Mouse (Mus musculus): ENCODE data around the gene Lrrc8b.
A peak's percentile ranks its signal among the peaks of the same experiment; 100 is the strongest.

Lrrc8b gene

DNA sequence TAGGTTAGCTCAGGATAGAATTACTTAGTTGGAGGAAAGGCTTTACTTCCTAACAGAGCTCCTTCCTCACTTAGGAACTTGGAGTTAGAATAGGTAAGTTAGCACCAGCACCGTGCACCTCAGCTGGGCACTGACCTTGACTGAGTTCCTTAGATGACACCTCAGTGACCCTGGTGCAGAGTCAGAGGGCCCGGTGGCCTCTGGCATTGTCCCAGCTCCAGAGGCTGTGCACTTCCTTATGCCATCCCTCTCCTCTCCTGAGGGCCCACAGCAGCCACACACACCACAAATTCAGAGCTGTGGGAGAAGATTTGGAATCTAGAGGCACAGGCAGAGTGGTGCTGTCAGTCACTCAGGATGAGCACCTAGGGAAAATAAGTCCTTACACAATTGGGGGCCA lies 68.1 kb downstream of the Lrrc8b start:
- DNase-seq (ENCODE audit: low read depth, low spot score) = no peak

DNA sequence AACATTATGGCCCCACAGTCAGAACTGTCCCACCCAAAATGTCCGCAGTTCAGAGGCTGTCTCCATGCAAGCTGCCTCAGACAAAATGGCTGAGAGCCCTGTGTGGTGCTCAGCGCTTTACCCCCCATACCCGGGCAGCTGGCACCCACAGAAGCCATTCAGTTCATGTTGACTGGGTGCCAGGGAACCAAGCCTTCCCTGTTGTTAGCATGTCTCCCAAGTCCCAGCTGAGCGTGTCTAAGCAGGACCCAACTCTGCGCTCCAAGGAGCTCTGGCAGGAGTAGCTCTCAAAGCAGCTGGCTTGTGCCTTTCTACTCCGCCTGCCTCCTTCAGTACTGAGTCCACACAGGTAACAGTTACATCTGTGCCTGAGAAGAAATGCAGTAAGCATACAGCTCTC lies 68.7 kb downstream of the Lrrc8b start:
- no peak for DNase-seq (ENCODE audit: low read depth, low spot score)

DNA sequence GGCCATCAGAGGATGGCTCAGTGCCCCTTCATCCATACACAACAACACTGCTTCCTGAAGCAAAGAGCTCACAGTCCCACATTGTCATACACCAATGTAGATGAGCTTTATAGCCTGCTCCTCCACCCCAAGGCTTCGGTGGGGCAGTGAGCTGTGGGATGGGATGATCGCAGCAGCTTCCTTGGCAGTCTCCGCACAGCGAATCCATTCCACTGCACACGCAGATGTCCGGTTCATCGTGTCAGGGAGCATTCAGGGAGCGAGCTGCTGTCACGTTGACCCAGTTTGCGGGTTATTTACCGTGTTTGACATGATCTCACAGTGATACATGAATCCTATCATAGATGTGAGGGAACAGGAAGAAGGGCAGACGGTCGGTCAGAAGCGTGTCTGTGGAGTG lies 69.3 kb downstream of the Lrrc8b start:
- no peak for DNase-seq (ENCODE audit: low read depth, low spot score)

DNA sequence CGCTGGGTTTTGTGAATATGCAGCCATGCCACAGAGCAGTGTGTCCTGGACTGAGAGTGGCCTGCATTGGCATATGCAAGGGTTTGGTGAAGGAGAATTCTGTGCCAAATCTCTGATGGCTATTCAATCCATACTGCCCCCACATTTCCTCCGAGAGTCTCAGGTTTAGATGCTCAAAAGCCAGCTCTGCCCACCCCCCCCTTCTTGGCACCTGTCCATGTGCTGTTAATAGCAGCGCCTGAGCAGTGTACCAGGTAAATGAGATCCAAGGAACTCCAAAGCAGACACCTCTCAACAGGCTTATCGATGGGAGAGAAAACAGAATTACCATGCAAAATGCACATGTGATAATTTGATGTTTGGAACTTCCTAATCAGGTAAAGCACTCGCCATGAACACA lies 74.6 kb downstream of the Lrrc8b start:
- DNase-seq (ENCODE audit: low read depth, low spot score) = no peak

DNA sequence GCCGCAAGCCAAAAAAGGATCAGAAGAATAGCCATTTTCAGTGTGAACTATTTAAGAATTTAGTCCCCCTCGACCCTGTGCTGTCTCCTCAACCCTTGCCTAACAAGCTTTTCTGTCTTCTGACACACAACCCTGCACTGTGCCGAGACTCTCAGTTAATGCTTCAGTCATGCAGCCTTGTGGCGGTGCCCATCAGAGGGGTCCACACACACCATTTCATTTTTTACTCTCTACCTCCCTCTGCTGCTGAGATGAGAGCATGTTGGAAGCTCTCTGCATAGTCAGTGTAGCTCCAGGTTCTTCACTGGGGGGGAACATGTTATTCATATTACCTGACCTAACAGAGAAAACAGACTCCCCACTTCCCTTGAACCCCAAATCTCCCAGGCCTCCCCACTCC lies 75.8 kb downstream of the Lrrc8b start:
- DNase-seq (ENCODE audit: low read depth, low spot score) = peak; percentile 41

DNA sequence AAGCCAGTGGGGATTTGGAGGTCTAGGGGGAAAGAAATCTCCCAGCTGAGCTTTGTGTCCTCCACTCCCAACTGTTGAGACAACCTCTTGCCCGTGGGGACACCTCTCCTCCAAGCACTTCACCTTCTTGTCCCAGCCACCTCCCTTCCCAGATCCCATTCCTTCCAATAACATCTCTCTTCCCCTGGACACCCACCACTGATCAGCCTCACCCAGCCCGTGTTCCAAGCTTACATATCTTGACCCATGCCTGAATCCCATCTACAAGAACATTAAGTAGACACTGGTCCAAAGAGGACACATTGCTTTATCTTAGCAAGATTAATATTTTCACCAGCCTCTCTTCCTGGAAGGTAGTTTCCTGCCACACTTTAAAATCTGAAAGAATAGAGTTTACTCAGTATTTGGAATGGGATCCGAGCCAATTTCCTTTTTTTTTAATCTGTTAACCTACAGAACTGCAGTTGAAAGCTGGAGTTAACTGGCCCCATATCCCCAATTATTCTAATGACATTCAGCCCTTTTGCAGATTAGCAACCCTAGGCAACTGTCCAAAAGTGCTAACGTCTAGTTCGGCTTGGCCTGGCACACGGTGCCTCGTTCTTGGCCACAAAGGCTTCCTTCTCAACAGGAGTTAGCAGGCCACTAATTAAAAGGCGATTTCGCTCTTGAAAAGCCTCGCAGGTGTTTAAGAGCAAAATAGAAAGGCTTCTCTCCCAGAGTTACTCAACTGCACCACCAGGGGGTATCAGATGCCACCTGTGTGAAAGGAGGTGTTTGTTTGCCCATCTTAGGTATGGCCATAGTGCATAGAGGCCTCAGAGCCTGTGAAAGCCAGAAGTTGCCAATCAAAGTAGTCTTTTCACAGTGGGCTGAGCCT lies 77.0 kb downstream of the Lrrc8b start:
- DNase-seq (ENCODE audit: low read depth, low spot score) = peak; percentile 80

DNA sequence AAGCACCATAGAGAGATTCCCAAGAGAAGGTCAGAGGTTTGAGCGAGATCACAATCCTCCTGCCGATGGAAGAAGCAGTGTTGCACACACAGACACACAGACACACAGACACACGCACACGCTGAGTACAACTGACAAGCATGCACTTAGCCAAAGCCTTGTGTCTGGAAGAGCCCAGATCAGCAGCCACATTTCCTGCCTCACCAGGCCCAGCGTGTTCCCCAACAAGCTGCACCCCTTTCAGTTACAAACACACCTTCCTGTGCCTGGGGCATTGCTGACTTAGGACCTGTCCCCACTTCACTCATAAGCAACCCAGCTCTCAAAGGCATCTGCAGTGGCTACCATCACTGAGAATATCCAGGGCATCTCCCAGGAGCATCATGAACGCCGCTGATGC lies 77.8 kb downstream of the Lrrc8b start:
- DNase-seq (ENCODE audit: low read depth, low spot score) = no peak

DNA sequence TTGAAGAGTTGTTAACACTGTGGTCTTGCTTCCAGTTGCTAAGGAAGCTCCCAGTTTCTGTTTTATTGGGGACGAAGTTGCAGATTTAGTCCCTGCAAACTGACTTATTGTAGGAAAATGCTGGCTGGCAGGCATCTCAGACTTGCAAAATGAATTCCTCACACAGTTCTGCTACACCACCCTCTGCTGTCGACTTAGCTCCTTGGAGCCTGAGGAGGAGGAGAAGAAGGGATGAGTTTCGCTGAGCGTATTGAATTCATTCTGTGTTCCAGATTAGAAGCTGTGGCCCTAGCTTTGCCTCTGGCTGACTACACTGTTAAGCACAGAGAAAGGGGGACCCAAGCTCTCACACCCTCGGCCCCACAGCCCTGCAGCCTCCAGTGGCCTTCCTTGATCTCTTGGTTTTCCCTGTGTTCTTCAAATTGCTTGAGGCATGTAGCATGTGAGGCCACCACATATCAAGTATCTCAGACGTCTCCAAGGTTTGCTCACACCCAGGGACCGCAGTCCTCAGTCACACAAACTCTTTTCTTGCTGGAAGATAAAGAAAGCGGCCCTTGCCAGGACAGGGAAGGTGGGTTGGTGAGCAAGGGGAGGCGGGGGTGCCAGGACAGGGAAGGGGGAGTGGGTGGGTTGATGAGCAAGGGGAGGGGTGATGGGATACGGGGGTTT lies 78.8 kb downstream of the Lrrc8b start:
- DNase-seq (ENCODE audit: low read depth, low spot score) = no peak

DNA sequence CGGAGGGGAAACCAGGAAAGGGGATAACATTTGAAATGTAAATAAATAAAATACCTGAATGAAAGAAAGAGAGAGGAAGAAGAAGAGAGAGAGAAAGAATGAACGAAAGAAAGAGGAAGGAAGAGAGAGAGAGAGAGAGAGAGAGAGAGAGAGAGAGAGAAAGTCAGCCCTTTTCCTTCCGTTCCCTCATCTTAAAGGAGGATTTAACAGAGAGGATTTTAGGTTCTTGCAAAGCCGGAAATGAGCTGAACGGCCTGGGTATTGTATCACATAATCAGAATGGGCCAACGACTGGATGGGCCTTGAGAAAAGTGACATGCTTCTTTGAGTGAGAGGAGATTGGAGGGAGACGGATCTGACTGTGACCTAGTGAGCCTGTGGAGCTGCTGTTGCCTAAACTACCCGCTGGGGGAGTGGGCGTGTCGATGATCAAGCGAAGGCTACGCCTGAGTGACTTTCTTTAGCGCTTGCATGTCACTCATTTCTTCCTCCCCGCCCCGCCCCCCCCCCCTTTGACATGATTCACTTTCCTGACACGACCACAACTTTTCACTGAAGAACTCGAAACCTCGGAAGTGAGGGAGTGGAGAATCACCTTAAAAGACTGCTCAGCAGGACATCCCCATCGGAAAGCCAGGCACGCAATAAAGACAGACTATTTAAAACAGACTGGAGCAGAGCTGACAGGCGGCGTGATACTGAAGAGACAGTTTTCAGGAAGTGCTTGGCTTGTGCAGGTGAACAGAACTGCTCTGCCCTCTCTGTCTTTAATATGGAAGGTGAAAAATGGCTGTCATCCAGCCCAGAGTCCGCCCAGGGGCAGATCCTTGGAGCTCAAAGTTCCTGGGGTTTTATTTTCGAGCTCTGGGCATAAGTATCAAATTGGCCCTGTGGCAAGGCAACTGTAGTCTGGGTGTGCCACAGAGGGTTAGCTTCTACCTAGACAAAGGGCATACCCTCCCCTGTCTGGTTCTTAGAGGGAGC lies 79.6 kb downstream of the Lrrc8b start:
- peak; percentile 93 for DNase-seq (ENCODE audit: low read depth, low spot score)

DNA sequence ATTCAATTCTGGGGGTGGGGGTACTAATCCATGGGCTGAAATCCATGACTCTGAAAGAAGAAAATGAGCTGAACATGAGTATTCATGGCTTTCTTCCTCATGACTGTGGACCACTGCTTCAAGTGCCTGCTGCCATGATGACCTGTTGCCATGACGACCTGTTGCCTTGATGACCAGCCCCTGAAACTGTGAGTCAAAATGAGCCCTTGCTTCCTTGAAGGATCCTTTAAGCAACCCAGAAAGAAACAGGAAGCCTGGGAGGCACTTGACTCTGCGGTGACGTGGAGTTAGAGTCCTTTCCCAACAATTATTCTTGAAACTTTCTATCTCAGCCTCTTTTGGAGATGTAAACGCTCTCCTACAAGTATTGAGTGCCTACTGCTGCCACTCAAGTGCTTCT lies 80.6 kb downstream of the Lrrc8b start:
- no peak for DNase-seq (ENCODE audit: low read depth, low spot score)

DNA sequence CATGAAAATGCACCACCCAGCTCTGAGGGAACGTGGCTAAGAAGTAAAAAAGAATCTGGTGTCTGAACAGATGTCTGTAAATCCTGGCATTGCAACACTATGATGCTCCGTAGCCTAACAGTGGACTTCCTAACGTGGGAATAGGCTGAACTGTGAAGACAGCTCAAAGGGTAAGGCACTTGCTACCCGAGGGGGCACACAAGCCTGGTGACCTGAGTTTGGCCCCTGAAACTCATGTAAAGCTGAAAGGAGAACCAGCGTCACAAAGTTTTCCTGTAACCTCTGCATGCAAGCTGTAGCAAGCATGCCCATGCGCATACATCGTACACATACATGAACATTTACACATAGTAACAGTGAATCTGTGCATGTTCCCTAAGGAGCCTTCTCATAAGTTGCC lies 81.0 kb downstream of the Lrrc8b start:
- no peak for DNase-seq (ENCODE audit: low read depth, low spot score)

DNA sequence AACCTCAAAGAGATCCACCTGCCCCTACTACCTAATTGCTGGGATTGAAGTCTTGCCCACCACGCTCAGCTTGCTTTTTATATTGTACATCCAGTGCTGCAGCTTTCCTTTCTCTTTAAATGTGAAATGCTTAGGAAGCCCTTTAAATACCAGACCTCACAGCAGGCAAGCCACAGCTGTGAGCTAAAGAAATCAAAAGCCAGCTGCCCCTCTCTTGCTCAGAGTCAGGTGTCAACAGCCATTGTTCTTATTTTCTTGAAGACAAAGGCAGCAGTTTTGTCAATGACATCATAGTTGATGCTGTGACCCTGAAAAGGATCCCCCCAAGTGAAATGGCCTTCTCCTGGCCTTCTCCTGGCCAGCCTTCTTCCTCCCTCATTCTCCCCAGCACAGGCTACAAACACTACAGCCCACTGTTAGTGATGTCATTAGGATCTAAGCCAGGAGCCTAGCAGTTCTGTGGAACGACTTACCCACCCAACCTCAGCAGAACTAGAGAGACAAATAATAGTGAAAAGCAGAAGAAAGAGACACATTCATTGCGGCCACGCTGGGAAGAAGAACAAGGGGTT lies 82.9 kb downstream of the Lrrc8b start:
- DNase-seq (ENCODE audit: low read depth, low spot score) = no peak

DNA sequence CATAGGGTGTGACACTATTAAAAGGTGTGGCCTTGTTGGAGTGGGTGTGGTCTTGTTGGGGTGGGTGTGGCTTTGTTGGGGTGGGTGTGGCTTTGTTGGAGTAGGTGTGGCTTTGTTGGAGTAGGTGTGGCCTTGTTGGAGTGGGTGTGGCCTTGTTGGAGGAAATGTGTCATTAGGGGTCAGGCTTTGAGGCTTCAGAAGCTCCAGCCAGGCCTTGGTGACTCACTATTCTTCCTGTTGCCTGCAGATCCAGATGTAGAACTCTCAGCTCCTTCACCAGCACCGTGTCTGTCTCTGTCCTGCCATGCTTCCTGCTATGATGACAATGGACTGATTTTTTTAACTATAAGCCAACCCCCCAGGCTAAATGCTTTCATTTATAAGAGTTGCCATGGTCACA lies 83.8 kb downstream of the Lrrc8b start:
- no peak for DNase-seq (ENCODE audit: low read depth, low spot score)

DNA sequence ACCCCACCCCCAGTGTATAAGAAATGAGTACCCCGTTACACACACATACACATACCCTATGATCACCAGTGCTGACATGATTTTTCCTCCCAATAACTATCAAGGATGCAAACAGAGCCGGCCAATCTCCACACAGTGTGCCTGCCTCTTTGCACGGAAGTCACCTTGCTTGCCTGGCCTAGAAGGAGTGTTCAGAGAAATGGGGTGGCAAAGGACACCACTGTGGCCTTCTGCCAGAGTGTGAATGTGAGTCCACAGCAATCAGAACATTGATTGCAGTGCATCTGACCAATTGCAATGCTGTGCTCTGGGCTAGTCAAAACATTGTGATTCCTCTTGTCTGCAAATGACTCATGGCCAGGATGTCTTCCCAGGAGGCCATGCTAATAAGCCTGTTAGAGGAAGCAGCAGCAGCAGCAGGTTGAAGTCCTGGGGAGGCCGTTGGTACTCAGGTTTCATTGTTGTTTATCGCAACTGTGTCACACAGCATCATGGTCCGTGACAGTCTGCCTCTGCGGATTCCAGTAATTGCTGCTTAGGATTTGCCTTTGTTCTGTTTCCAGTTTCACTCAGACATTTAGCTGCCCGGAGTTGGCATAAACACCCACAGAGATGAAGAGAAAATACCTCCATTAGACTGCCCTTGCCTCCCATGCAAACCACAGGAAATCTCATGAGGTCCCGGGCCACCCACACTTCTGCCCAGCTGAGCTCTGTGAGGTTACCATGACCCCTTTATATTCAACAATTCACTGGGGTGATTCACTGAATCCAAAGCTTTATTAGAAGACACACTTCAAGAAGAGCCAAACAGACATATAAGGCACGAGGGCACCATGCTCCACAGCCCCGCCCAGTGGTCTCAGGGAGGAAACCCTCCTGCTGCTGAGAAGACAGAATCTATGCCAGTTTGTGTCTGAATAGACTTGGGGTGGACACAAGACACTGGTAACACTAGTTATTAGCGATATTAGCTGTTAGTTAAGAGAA lies 84.9 kb downstream of the Lrrc8b start:
- DNase-seq (ENCODE audit: low read depth, low spot score) = peak; percentile 31

DNA sequence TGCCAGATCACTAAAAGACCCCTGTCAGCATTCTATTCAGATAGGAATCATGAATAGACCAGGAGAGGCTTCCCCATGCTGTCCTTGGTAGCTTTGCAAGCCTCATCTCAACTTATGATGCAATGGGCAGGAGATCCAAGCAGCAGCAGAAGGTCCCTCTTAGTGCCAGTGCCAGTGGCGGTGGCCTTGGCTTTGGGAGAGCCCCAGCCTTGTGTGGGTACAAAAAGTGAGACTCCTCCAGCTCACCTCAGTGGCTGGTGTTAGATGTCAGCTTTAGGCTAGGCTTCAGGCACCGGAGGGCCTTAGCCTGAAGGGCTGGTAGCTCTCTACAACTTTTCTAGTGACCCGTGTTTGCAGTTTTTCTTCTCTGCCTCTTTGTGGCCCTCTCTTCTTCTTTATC lies 85.6 kb downstream of the Lrrc8b start:
- DNase-seq (ENCODE audit: low read depth, low spot score) = no peak

DNA sequence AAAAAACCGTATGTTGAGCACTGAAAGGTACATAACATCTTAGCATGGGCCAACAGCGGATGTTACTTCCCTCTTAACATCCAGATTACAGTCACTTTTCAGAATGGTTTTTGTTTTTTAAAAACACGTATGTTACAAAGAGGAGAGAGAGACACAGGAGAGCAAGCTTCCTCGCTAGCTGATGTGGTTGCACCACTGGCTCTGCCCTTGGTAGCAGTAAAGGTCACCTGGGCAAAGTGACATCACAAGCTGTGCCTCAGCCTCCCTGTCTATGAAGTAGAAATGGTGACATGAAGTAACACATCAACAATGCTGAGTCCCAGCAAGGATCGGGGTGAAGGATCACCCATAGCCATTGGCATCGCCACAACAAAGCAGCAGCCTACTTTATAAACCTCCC lies 93.2 kb downstream of the Lrrc8b start:
- no peak for DNase-seq (ENCODE audit: low read depth, low spot score)

DNA sequence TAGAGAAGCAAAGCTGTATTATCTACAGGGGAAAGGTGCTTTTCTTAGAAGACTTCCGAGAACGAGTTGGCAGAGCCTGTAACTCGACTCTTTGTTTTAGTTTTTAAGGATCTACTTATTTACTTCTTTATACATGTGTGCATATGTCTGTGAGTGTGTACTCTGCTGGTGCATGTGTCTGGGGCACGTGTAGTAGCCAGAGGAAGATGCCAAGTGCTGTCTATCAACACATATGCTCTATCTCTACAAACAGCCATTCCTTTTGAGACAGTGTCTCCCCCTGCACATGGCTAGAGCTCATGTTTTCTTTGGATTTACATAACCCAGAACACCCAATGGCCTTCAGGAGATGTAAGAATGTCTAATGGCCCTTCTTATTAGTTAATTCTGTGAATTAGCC lies 96.7 kb downstream of the Lrrc8b start:
- no peak for DNase-seq (ENCODE audit: low read depth, low spot score)

DNA sequence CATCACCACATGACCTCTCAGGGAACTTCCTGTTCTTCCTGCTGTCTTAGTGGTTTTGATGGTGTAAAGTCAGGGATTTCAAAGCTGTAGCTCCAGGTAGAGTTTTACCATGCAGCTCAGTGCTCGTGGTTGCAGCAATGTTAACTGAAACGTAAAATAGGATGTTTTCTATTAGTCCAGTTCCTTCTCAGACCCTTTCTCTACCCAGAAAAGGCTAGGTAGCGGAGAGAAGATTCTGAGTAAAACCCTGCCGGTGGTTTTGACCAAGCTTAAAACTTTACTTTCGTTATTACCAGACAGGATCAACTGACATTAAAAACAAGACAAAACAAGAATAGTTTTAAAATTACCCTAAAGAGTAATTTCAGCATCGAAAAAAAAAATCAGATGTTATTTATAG lies 100.0 kb downstream of the Lrrc8b start:
- DNase-seq (ENCODE audit: low read depth, low spot score) = peak; percentile 78

DNA sequence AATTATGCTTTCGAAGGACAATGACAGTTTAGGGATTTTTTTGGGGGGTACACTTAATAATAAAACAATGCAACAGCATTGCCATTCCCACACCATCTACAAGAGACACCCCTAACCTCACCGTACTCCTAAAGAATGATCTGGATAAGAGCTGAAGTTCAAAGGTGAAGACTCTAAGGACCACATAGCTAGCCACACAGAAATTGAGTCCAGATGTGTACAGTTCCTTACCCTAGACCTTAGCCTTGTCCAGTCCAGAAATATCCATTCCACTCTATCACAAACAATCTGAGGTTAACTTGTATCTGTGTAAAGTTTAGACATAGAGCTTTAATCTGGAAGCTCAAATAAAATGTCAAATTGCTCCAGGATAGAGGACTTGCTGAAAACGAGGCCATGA lies 100.7 kb downstream of the Lrrc8b start:
- DNase-seq (ENCODE audit: low read depth, low spot score) = no peak

DNA sequence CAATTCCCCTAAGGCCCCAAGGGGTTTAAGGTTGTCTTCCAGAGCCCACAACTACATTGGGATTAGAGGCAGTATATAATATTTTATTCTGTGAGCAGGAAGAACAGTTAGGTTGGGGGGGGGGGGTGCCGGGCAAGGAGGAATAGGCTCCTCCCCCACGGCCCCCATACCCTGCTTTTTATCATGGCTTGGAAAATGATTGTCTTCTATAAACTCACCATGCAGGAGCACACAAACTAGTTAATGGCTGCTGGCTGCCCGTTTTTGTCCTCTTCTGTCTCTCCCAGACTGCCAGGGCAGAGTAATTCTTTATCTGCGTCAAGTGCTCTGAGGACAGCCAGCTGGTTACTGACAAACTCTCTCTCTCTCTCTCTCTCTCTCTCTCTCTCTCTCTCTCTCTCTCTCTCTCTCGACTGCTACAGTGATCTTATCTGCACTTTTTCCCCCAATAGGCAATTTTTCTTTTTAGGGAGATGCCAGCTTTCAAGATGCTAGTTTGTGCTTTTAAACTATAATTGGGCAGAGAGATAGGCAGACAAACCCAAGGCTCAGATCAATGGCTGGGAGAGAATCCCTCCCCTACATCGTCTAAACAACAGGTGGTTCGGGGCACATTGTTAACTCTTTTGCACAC lies 102.5 kb downstream of the Lrrc8b start:
- DNase-seq (ENCODE audit: low read depth, low spot score) = no peak
